Mouse (Mus musculus): ENCODE measurements around the gene Gm16181.

DNA sequence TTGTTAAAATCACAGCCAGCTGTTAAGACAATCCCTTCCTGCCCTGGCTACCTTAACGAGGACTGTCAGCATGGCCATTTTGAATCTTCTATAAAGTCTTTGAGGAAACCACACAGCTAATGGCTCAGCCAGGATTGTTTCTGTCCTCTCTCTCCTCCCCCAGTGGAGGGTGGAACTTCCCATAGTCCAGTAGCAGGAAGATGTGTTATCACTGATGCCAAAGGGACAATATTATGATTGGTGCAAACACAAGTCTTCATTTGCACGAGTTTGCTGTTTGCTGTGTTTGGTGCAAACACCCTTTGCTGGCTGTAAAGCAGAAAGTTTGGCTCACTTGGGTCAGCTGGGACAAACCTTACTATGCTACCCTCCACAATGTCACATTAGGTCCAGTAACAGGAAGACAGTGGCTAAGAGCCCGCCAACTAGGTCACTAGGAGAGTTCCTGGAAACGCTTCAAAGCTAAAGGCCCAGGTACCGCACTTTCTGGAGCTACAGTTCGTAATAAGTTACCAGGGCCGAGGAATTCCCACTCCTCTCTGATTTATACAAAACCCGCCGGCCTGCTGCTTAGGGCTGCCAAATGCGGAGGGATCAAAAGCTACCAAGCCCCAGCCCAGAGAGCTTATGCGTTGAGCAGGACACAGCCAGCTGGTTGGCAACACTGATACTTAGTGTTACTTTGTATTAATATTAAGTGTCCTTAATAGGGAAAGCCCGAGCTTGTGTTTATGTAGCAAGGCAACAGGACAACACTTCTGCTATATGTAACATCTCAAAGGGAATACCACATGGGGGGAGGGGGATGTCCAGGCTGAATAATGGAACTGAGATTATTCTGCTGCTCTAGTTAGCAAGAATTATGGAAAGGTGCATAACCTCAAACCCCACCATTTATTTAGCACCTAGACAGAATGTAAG lies 20.0 kb downstream of the Gm16181 start:
- TF ChIP-seq POLR2A (IDR thresholded peaks at IDR 0.05; ENCODE audit: control insufficient read depth, low read depth, low read length) (no peak), CTCF (IDR thresholded peaks at IDR 0.05; ENCODE audit: control insufficient read depth, insufficient read depth, insufficient replicate concordance, low read depth, low read length) (no peak)

All from testis, adult 2 months (tissue).